Mouse (Mus musculus) embryonic facial prominence, embryonic 14.5 days (tissue): Measurements from ENCODE around the gene Gm7168. TPM values are rescaled to one million over a fixed set of nuclear protein-coding genes. Genes with fewer than 3 reads are reported as not detected.
"Not testable (repeated sequence)": the region's sequence is repeated elsewhere in the genome, so short reads cannot be mapped to it uniquely, and the experiment has no call there.

Experiments used
- ATAC-seq: fragments of 200-750 bp; cut with Nextera tagmentation; 2 replicates; pipeline ENCODE4 v1.8.0; 2017; ENCODE audit warnings: low read depth, moderate number of reproducible peaks, moderate TSS enrichment
- DNase-seq: peaks from one replicate; pipeline ENCODE4 v3.0.0-alpha.2; 2015; ENCODE audit warnings: low spot score
- H3K27ac ChIP-seq: fragments of 300-500 bp; sonication (generic); replicated peaks from 2 replicates; pipeline ENCODE4 v1.5.1; 2014; ENCODE audit warnings: low read depth, mild to moderate bottlenecking, low read length, moderate library complexity
- H3K27me3 ChIP-seq: fragments of 300-500 bp; sonication (generic); replicated peaks from 2 replicates; pipeline ENCODE4 v1.6.1; 2014; ENCODE audit warnings: low read length; ENCODE audit not compliant: control insufficient read depth, insufficient read depth
- H3K36me3 ChIP-seq: fragments of 300-500 bp; sonication (generic); 2 replicates; pipeline ENCODE4 v1.6.1; 2014; ENCODE audit warnings: low read length, mixed read lengths; ENCODE audit not compliant: control insufficient read depth, insufficient read depth
- H3K4me1 ChIP-seq: fragments of 300-500 bp; sonication (generic); 2 replicates; pipeline ENCODE4 v1.6.1; 2014; ENCODE audit warnings: antibody characterized with exemption, low read length; ENCODE audit not compliant: control insufficient read depth, insufficient read depth
- H3K4me2 ChIP-seq: fragments of 300-500 bp; sonication (generic); 2 replicates; pipeline ENCODE4 v1.6.1; 2014; ENCODE audit warnings: low read depth, mild to moderate bottlenecking, low read length, moderate library complexity, mixed read lengths
- H3K4me3 ChIP-seq: fragments of 300-500 bp; sonication (generic); 2 replicates; pipeline ENCODE4 v1.5.1; 2014; ENCODE audit warnings: low read depth, mild to moderate bottlenecking, low read length
- H3K9ac ChIP-seq: fragments of 300-500 bp; sonication (generic); 2 replicates; pipeline ENCODE4 v1.6.1; 2014; ENCODE audit warnings: low read depth, mild to moderate bottlenecking, low read length, moderate library complexity, mixed read lengths
- H3K9me3 ChIP-seq: fragments of 300-500 bp; sonication (generic); 2 replicates; pipeline ENCODE4 v1.6.1; 2016; ENCODE audit warnings: low read length; ENCODE audit not compliant: control insufficient read depth
- WGBS: fragments of 180-500 bp; shearing (Covaris S2); extraction: QIAGEN DNeasy Blood & Tissue Kit; methylation state at CpG from one replicate; pipeline ENCODE4 v1.1.7; 2014; 5-methylcytosine and 5-hydroxymethylcytosine counted together
- polyA plus RNA-seq: library from polyadenylated mRNA; unstranded; fragments of >200 nt; fragmentation: Nextera tagmentation; extraction: Ambion mirVana; gene quantifications from 2 replicates; pipeline ENCODE4 v1.2.1, GENCODE M21; 2014

Gene Gm7168
- not detected in 2 replicates for polyA plus RNA-seq

- H3K27me3 ChIP-seq, H3K4me2 ChIP-seq, H3K9ac ChIP-seq, DNase-seq, H3K9me3 ChIP-seq, H3K4me3 ChIP-seq, H3K36me3 ChIP-seq, H3K27ac ChIP-seq, ATAC-seq, H3K4me1 ChIP-seq: not testable (repeated sequence)
- WGBS, result 93% methylated on average over 1 of the region's 2 CpGs
These were observed at the start of gene Gm7168 for GRCm38 (mm10) chr17:13948073-13948472. Gm7168 (plus strand) TSS chr17:13948373.

GRCm38 (mm10) chr17:13898838-13899237 lies 49.3 kb upstream of the Gm7168 start:
- ATAC-seq, result no peak
- Histone ChIP-seq H3K4me3 (no peak overlapping the region), H3K36me3 (peaks cover 52% of the 10 kb centered on the region), H3K9ac (no peak overlapping the region), H3K27ac (no peak overlapping the region), H3K4me2 (no peak overlapping the region), H3K4me1 (no peaks in the 10 kb centered on the region), H3K9me3 (no peaks in the 10 kb centered on the region), H3K27me3 (no peaks in the 10 kb centered on the region)
- WGBS, result 86% methylated on average over 13 of the region's 17 CpGs
- no peak for DNase-seq

GRCm38 (mm10) chr17:13899241-13899640 lies 48.9 kb upstream of the Gm7168 start:
- no peak for ATAC-seq
- Histone ChIP-seq H3K4me3 (no peak overlapping the region), H3K36me3 (peaks cover 53% of the 10 kb centered on the region), H3K9ac (no peak overlapping the region), H3K4me2 (no peak overlapping the region), H3K27me3 (no peaks in the 10 kb centered on the region), H3K9me3 (no peaks in the 10 kb centered on the region), H3K27ac (no peak overlapping the region), H3K4me1 (no peaks in the 10 kb centered on the region)
- no peak for DNase-seq
- 85% methylated on average over 7 of the region's 7 CpGs for WGBS

- no peaks in the 10 kb centered on the region for H3K4me1 ChIP-seq
- ATAC-seq (no peak), DNase-seq (no peak)
- no peaks in the 10 kb centered on the region for H3K9me3 ChIP-seq
- H3K27me3 ChIP-seq, result no peaks in the 10 kb centered on the region
- no peak overlapping the region for H3K4me2 ChIP-seq
- WGBS, result 93% methylated on average over 8 of the region's 8 CpGs
- no peak overlapping the region for H3K4me3 ChIP-seq
- no peak overlapping the region for H3K27ac ChIP-seq
- H3K9ac ChIP-seq, result no peak overlapping the region
- H3K36me3 ChIP-seq, result peaks cover 53% of the 10 kb centered on the region
These were observed 44.4 kb upstream of the Gm7168 start for GRCm38 (mm10) chr17:13903793-13904192.

GRCm38 (mm10) chr17:13907082-13907481 lies 41.1 kb upstream of the Gm7168 start:
- no peak overlapping the region for H3K9ac ChIP-seq
- 86% methylated on average over 5 of the region's 5 CpGs for WGBS
- no peak overlapping the region for H3K27ac ChIP-seq
- H3K4me2 ChIP-seq, result no peak overlapping the region
- DNase-seq (no peak), ATAC-seq (no peak)
- no peak overlapping the region for H3K4me3 ChIP-seq
- H3K36me3 ChIP-seq, result peaks cover 29% of the 10 kb centered on the region; the same call in 1 of the 2 replicates
- H3K9me3 ChIP-seq, result no peaks in the 10 kb centered on the region
- no peaks in the 10 kb centered on the region for H3K27me3 ChIP-seq
- no peaks in the 10 kb centered on the region for H3K4me1 ChIP-seq

- no peak overlapping the region for H3K4me3 ChIP-seq
- no peak overlapping the region for H3K27ac ChIP-seq
- DNase-seq (no peak), ATAC-seq (no peak)
- H3K4me1 ChIP-seq, result no peaks in the 10 kb centered on the region
- WGBS, result 88% methylated on average over 1 of the region's 1 CpGs
- peaks cover 29% of the 10 kb centered on the region; the same call in 1 of the 2 replicates for H3K36me3 ChIP-seq
- H3K27me3 ChIP-seq, result no peaks in the 10 kb centered on the region
- no peak overlapping the region for H3K4me2 ChIP-seq
- no peaks in the 10 kb centered on the region for H3K9me3 ChIP-seq
- H3K9ac ChIP-seq, result no peak overlapping the region
These were observed 40.5 kb upstream of the Gm7168 start for GRCm38 (mm10) chr17:13907681-13908080.

- H3K27ac ChIP-seq, result peak overlapping the region; percentile 33
These were observed 34.2 kb upstream of the Gm7168 start for GRCm38 (mm10) chr17:13913951-13914350.

GRCm38 (mm10) chr17:13914531-13914930 lies 33.6 kb upstream of the Gm7168 start:
- peak; percentile 65 for DNase-seq
- WGBS, result 50% methylated on average over 4 of the region's 4 CpGs

More at GRCm38 (mm10) chr17:13913951-13914350, 34.2 kb upstream of the Gm7168 start:
- DNase-seq, result no peak
- WGBS, result 47% methylated on average over 4 of the region's 4 CpGs
- H3K9ac ChIP-seq, result no peak overlapping the region
- no peaks in the 10 kb centered on the region for H3K36me3 ChIP-seq
- ATAC-seq, result no peak
- H3K4me1 ChIP-seq, result no peaks in the 10 kb centered on the region; the same call in 1 of the 2 replicates
- no peak overlapping the region for H3K4me2 ChIP-seq
- H3K27me3 ChIP-seq, result no peaks in the 10 kb centered on the region
- H3K4me3 ChIP-seq, result no peak overlapping the region
- no peaks in the 10 kb centered on the region for H3K9me3 ChIP-seq

GRCm38 (mm10) chr17:13920771-13921170 lies 27.4 kb upstream of the Gm7168 start:
- Histone ChIP-seq H3K4me3 (no peak overlapping the region), H3K36me3 (no peaks in the 10 kb centered on the region), H3K27ac (no peak overlapping the region; the same call in 1 of the 2 replicates), H3K4me2 (no peak overlapping the region), H3K9ac (no peak overlapping the region), H3K4me1 (peaks cover 4% of the 10 kb centered on the region; the same call in 1 of the 2 replicates), H3K9me3 (no peaks in the 10 kb centered on the region), H3K27me3 (no peaks in the 10 kb centered on the region)
- ATAC-seq, result no peak
- peak; percentile 27 for DNase-seq
- WGBS, result 30% methylated on average over 2 of the region's 2 CpGs

More at GRCm38 (mm10) chr17:13914531-13914930, 33.6 kb upstream of the Gm7168 start:
- peak; percentile 62; the same call in 1 of the 2 replicates for ATAC-seq
- no peaks in the 10 kb centered on the region for H3K9me3 ChIP-seq
- no peak overlapping the region for H3K9ac ChIP-seq
- no peak overlapping the region for H3K4me2 ChIP-seq
- H3K27ac ChIP-seq, result peak overlapping the region; percentile 33
- H3K27me3 ChIP-seq, result no peaks in the 10 kb centered on the region
- no peaks in the 10 kb centered on the region for H3K36me3 ChIP-seq
- no peaks in the 10 kb centered on the region; the same call in 1 of the 2 replicates for H3K4me1 ChIP-seq
- no peak overlapping the region for H3K4me3 ChIP-seq
